Mouse (Mus musculus): Measurements from ENCODE around the gene Kcnh1. TPM values are rescaled to one million over a fixed set of nuclear protein-coding genes. Genes with fewer than 3 reads are reported as not detected.

Kcnh1 gene
- polyA plus RNA-seq, 1 experiment from 2014 or later = 0.27 TPM

GRCm38 (mm10) chr1:192327052-192327451 lies 136.5 kb downstream of the Kcnh1 start:
- TF ChIP-seq CTCF (IDR thresholded peaks at IDR 0.05; ENCODE audit: low read depth) = no peak
- TF ChIP-seq EP300 (optimal IDR thresholded peaks at IDR 0.05) = no peak
- DNase-seq (ENCODE audit: low spot score) (no peak), ATAC-seq (ENCODE audit: low FRiP score, low TSS enrichment) (no peak)
- H3K36me3 ChIP-seq (ENCODE audit: control insufficient read depth, insufficient read depth, low read length) = no peaks in the 10 kb centered on the region
- no peaks in the 10 kb centered on the region for H3K9me3 ChIP-seq (ENCODE audit: control insufficient read depth, low read length)
- H3K4me2 ChIP-seq (replicated peaks; ENCODE audit: low read depth) = no peak overlapping the region
- no peak overlapping the region for H3K27ac ChIP-seq (replicated peaks)
- H3K4me3 ChIP-seq (ENCODE audit: low read depth, low read length) = no peak overlapping the region
- H3K4me1 ChIP-seq (replicated peaks; ENCODE audit: control insufficient read depth, insufficient read depth) = no peaks in the 10 kb centered on the region
- H3K27me3 ChIP-seq (ENCODE audit: control insufficient read depth, insufficient read depth, low read length) = no peaks in the 10 kb centered on the region
- 89% methylated on average over 8 of the region's 8 CpGs for WGBS
- H3K9ac ChIP-seq (ENCODE audit: low read length) = no peak overlapping the region

- TF ChIP-seq EP300 (optimal IDR thresholded peaks at IDR 0.05) (no peak), CTCF (IDR thresholded peaks at IDR 0.05; ENCODE audit: low read depth) (no peak)
- DNase-seq (ENCODE audit: low spot score) = no peak
- 60% methylated on average over 6 of the region's 6 CpGs for WGBS
- Histone ChIP-seq H3K9me3 (ENCODE audit: control insufficient read depth, low read length) (no peaks in the 10 kb centered on the region), H3K4me2 (replicated peaks; ENCODE audit: low read depth) (no peak overlapping the region), H3K4me3 (ENCODE audit: low read depth, low read length) (no peak overlapping the region), H3K27ac (replicated peaks) (no peak overlapping the region), H3K27me3 (ENCODE audit: control insufficient read depth, insufficient read depth, low read length) (no peaks in the 10 kb centered on the region), H3K4me1 (replicated peaks; ENCODE audit: control insufficient read depth, insufficient read depth) (no peaks in the 10 kb centered on the region), H3K9ac (ENCODE audit: low read length) (no peak overlapping the region), H3K36me3 (ENCODE audit: control insufficient read depth, insufficient read depth, low read length) (no peaks in the 10 kb centered on the region)
- ATAC-seq (ENCODE audit: low FRiP score, low TSS enrichment) = no peak
These were observed 140.6 kb downstream of the Kcnh1 start for GRCm38 (mm10) chr1:192331207-192331606.

- Histone ChIP-seq H3K27me3 (ENCODE audit: control insufficient read depth, insufficient read depth, low read length) (no peaks in the 10 kb centered on the region), H3K36me3 (ENCODE audit: control insufficient read depth, insufficient read depth, low read length) (no peaks in the 10 kb centered on the region), H3K9me3 (ENCODE audit: control insufficient read depth, low read length) (no peaks in the 10 kb centered on the region), H3K4me1 (replicated peaks; ENCODE audit: control insufficient read depth, insufficient read depth) (no peaks in the 10 kb centered on the region), H3K9ac (ENCODE audit: low read length) (no peak overlapping the region), H3K4me2 (replicated peaks; ENCODE audit: low read depth) (no peak overlapping the region), H3K27ac (replicated peaks) (no peak overlapping the region), H3K4me3 (ENCODE audit: low read depth, low read length) (no peak overlapping the region)
- TF ChIP-seq CTCF (IDR thresholded peaks at IDR 0.05; ENCODE audit: low read depth) (no peak), EP300 (optimal IDR thresholded peaks at IDR 0.05) (no peak)
- DNase-seq (ENCODE audit: low spot score) (no peak), ATAC-seq (ENCODE audit: low FRiP score, low TSS enrichment) (no peak)
- 89% methylated on average over 5 of the region's 5 CpGs for WGBS
These were observed 145.5 kb downstream of the Kcnh1 start for GRCm38 (mm10) chr1:192336029-192336428.

- H3K4me2 ChIP-seq (replicated peaks; ENCODE audit: low read depth) = no peak overlapping the region
- no peak overlapping the region for H3K27ac ChIP-seq (replicated peaks)
- H3K9me3 ChIP-seq (ENCODE audit: control insufficient read depth, low read length) = no peaks in the 10 kb centered on the region
- ATAC-seq (ENCODE audit: low FRiP score, low TSS enrichment) = no peak
- H3K36me3 ChIP-seq (ENCODE audit: control insufficient read depth, insufficient read depth, low read length) = no peaks in the 10 kb centered on the region
- no peaks in the 10 kb centered on the region for H3K27me3 ChIP-seq (ENCODE audit: control insufficient read depth, insufficient read depth, low read length)
- no peak for TF ChIP-seq EP300 (optimal IDR thresholded peaks at IDR 0.05)
- TF ChIP-seq CTCF (IDR thresholded peaks at IDR 0.05; ENCODE audit: low read depth) = no peak
- WGBS = 82% methylated on average over 9 of the region's 9 CpGs
- H3K4me1 ChIP-seq (replicated peaks; ENCODE audit: control insufficient read depth, insufficient read depth) = no peaks in the 10 kb centered on the region
- H3K9ac ChIP-seq (ENCODE audit: low read length) = no peak overlapping the region
- no peak overlapping the region for H3K4me3 ChIP-seq (ENCODE audit: low read depth, low read length)
- DNase-seq (ENCODE audit: low spot score) = no peak
These were observed 148.9 kb downstream of the Kcnh1 start for GRCm38 (mm10) chr1:192339361-192340077.

GRCm38 (mm10) chr1:192341774-192342173 lies 151.2 kb downstream of the Kcnh1 start:
- H3K9me3 ChIP-seq (ENCODE audit: control insufficient read depth, low read length) = no peaks in the 10 kb centered on the region
- H3K27ac ChIP-seq (replicated peaks) = no peak overlapping the region
- 81% methylated on average over 4 of the region's 4 CpGs for WGBS
- TF ChIP-seq EP300 (optimal IDR thresholded peaks at IDR 0.05) (no peak), CTCF (IDR thresholded peaks at IDR 0.05; ENCODE audit: low read depth) (no peak)
- no peak overlapping the region for H3K9ac ChIP-seq (ENCODE audit: low read length)
- H3K36me3 ChIP-seq (ENCODE audit: control insufficient read depth, insufficient read depth, low read length) = no peaks in the 10 kb centered on the region
- H3K4me1 ChIP-seq (replicated peaks; ENCODE audit: control insufficient read depth, insufficient read depth) = no peaks in the 10 kb centered on the region
- no peaks in the 10 kb centered on the region for H3K27me3 ChIP-seq (ENCODE audit: control insufficient read depth, insufficient read depth, low read length)
- ATAC-seq (ENCODE audit: low FRiP score, low TSS enrichment) = no peak
- H3K4me2 ChIP-seq (replicated peaks; ENCODE audit: low read depth) = no peak overlapping the region
- DNase-seq (ENCODE audit: low spot score) = no peak
- H3K4me3 ChIP-seq (ENCODE audit: low read depth, low read length) = no peak overlapping the region

GRCm38 (mm10) chr1:192343996-192344395 lies 153.4 kb downstream of the Kcnh1 start:
- Histone ChIP-seq H3K4me2 (replicated peaks; ENCODE audit: low read depth) (no peak overlapping the region), H3K27me3 (ENCODE audit: control insufficient read depth, insufficient read depth, low read length) (no peaks in the 10 kb centered on the region), H3K27ac (replicated peaks) (no peak overlapping the region), H3K9me3 (ENCODE audit: control insufficient read depth, low read length) (no peaks in the 10 kb centered on the region), H3K4me3 (ENCODE audit: low read depth, low read length) (no peak overlapping the region), H3K36me3 (ENCODE audit: control insufficient read depth, insufficient read depth, low read length) (no peaks in the 10 kb centered on the region), H3K9ac (ENCODE audit: low read length) (no peak overlapping the region), H3K4me1 (replicated peaks; ENCODE audit: control insufficient read depth, insufficient read depth) (no peaks in the 10 kb centered on the region)
- 78% methylated on average over 4 of the region's 4 CpGs for WGBS
- DNase-seq (ENCODE audit: low spot score) (no peak), ATAC-seq (ENCODE audit: low FRiP score, low TSS enrichment) (no peak)
- TF ChIP-seq EP300 (optimal IDR thresholded peaks at IDR 0.05) (no peak), CTCF (IDR thresholded peaks at IDR 0.05; ENCODE audit: low read depth) (no peak)

Measured in stomach, postnatal 0 days (tissue).